Mouse (Mus musculus) erythroblast, embryonic 14.5 days (primary cell): ENCODE measurements around the gene C1ql2.

Experiments used
- GATA1 ChIP-seq: IDR thresholded peaks from 2 replicates; pipeline ENCODE4 v1.6.1; 2012; ENCODE audit warnings: low read length, inconsistent platforms, mixed read lengths
- TAL1 ChIP-seq: IDR thresholded peaks from 3 replicates; pipeline ENCODE4 v1.6.1; 2012; ENCODE audit warnings: low read length, inconsistent platforms, mixed read lengths

- TF ChIP-seq TAL1 (no peak), GATA1 (no peak)
These were observed 48.7 kb upstream of the C1ql2 start for GRCm38 (mm10) chr1:120291709-120292108.
